Mouse (Mus musculus): Measurements from ENCODE around the gene Gja5.

DNA sequence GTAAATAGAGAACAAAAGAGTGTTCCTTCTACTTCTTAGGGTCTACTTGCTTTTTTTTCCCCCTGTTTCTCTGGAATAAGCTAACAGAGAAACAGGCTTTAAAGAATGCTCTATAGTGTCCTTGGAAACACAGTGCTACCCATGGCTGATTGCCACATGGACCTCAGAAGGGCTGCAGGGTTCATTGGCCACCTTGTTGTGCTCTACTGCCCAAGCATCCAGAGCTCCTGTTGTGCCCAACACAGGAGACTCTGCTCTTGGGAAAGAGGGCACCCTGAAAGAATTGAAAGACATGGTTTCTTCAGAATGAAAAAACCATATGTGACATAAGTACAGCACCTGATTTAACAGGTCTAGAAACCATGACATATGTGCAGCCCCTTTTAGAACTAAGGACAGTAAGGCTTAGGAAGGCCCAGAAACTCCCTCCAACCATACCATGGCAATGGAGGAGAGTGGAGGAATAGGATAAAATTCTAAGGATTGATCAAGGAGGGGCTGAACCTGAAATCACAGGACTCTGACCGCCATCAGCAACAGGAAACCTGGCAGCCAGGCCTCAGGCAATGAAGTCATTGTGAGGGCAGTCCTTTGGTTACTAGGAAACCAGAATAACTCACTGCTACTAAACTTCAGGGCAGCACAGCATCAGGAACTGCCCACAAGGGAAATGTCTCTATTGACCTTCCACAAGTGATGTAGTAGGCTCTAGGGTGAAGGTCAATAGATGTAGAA is 200.4 kb downstream of the Gja5 start:
- TF ChIP-seq EP300 (IDR thresholded peaks at IDR 0.05), result no peak
- TF ChIP-seq CTCF (IDR thresholded peaks at IDR 0.05), result no peak
